Mouse (Mus musculus) midbrain, postnatal 0 days (tissue): ENCODE measurements around the gene Lrrtm3. TPM values are rescaled to one million over a fixed set of nuclear protein-coding genes. Genes with fewer than 3 reads are reported as not detected.

Experiments used
- ATAC-seq: fragments of 200-750 bp; cut with Nextera tagmentation; 2 replicates; pipeline ENCODE4 v1.8.0; 2017; ENCODE audit warnings: moderate number of reproducible peaks, mild to moderate bottlenecking, moderate TSS enrichment, moderate library complexity; ENCODE audit not compliant: low FRiP score
- DNase-seq: peaks from one replicate; pipeline ENCODE4 v3.0.0-alpha.2; 2015; ENCODE audit warnings: low spot score
- H3K27ac ChIP-seq: fragments of 300-500 bp; sonication (generic); 2 replicates; pipeline ENCODE4 v1.5.1; 2014; ENCODE audit warnings: low read depth, mild to moderate bottlenecking, low read length, mixed read lengths
- H3K27me3 ChIP-seq: fragments of 300-500 bp; sonication (generic); 2 replicates; pipeline ENCODE4 v1.6.1; 2014; ENCODE audit warnings: low read length, control low read depth, mixed read lengths; ENCODE audit not compliant: insufficient read depth
- H3K36me3 ChIP-seq: fragments of 300-500 bp; sonication (generic); 2 replicates; pipeline ENCODE4 v1.6.1; 2014; ENCODE audit warnings: low read length, control low read depth, mixed read lengths; ENCODE audit not compliant: insufficient read depth
- H3K4me1 ChIP-seq: fragments of 300-500 bp; sonication (generic); 2 replicates; pipeline ENCODE4 v1.6.1; 2014; ENCODE audit warnings: mild to moderate bottlenecking, control low read depth, antibody characterized with exemption, low read length, mixed read lengths; ENCODE audit not compliant: insufficient read depth
- H3K4me2 ChIP-seq: fragments of 300-500 bp; sonication (generic); 2 replicates; pipeline ENCODE4 v1.6.1; 2014; ENCODE audit warnings: low read depth, mild to moderate bottlenecking, low read length, mixed read lengths; ENCODE audit not compliant: poor library complexity, severe bottlenecking
- H3K4me3 ChIP-seq: fragments of 300-500 bp; sonication (generic); 2 replicates; pipeline ENCODE4 v1.5.1; 2014; ENCODE audit warnings: low read depth, mild to moderate bottlenecking, low read length, moderate library complexity
- H3K9ac ChIP-seq: fragments of 300-500 bp; sonication (generic); replicated peaks from 2 replicates; pipeline ENCODE4 v1.6.1; 2014; ENCODE audit warnings: mild to moderate bottlenecking, low read length, moderate library complexity, mixed read lengths; ENCODE audit not compliant: poor library complexity, severe bottlenecking
- H3K9me3 ChIP-seq: fragments of 300-500 bp; sonication (generic); 2 replicates; pipeline ENCODE4 v1.6.1; 2016; ENCODE audit warnings: low read length, control low read depth
- CTCF ChIP-seq: IDR thresholded peaks from 2 replicates; pipeline ENCODE4 v1.5.1; 2016; ENCODE audit warnings: antibody characterized with exemption, mild to moderate bottlenecking
- WGBS: fragments of 180-500 bp; shearing (Covaris S2); extraction: QIAGEN DNeasy Blood & Tissue Kit; methylation state at CpG from one replicate; pipeline ENCODE4 v1.1.7; 2014; 5-methylcytosine and 5-hydroxymethylcytosine counted together
- polyA plus RNA-seq: library from polyadenylated mRNA; unstranded; fragments of >200 nt; fragmentation: Nextera tagmentation; extraction: Ambion mirVana; gene quantifications from 2 replicates; pipeline ENCODE4 v1.2.1, GENCODE M21; 2015
- total RNA-seq: library from RNA; depleted of rRNA; stranded (reverse); fragments of >200 nt; gene quantifications from 2 replicates; pipeline ENCODE4 v1.2.3, GENCODE M21; 2014

Gene Lrrtm3
- total and polyA plus RNA-seq, 2 experiments from 2014 or later, result 44.3 to 50.9 TPM

DNA sequence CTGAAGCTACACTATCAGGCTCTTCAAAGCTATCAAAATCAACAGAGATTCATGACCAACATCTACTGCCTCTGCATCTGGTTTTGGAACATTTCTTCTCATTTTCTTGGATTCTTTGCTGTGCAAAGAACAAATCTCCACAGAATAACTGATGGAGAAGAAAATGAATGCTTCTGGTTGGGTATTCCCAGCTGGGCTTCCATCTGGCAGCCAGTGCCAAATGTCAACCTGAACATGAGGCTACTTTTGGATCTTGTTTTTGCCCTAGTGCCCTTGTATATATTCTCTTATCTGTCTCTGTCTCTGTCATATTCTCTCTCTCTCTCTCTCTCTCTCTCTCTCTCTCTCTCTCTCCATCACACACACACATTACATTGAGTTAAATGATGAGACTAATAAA, 59.2 kb downstream of the Lrrtm3 start:
- no peak for ATAC-seq
- H3K9ac ChIP-seq, result no peak overlapping the region
- TF ChIP-seq CTCF, result no peak
- H3K36me3 ChIP-seq, result no peaks in the 10 kb centered on the region
- DNase-seq, result no peak
- no peak overlapping the region for H3K4me2 ChIP-seq
- H3K27ac ChIP-seq, result no peak overlapping the region
- H3K27me3 ChIP-seq, result no peaks in the 10 kb centered on the region
- no peaks in the 10 kb centered on the region for H3K9me3 ChIP-seq
- H3K4me3 ChIP-seq, result no peak overlapping the region
- no peaks in the 10 kb centered on the region for H3K4me1 ChIP-seq

DNA sequence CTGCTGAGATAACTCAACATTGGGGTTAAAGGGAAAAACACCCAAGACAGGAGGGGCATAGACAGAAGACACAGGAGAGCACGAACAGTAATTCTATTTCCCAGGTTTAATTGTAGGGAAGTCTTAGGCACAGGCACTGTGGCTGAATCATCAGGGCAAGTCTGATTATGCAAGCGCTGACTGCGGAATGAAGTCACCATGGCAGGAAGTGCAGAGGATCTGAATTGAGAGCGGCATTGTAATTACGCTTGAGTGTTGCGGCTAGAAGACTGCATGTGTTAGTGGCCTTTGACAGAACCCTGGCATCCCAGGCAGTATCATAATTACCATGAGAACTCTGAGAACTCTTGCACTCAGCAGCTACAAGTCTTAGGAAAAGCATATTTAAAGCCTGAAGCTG, 66.7 kb downstream of the Lrrtm3 start:
- no peaks in the 10 kb centered on the region for H3K36me3 ChIP-seq
- no peaks in the 10 kb centered on the region for H3K27me3 ChIP-seq
- DNase-seq, result no peak
- H3K9me3 ChIP-seq, result no peaks in the 10 kb centered on the region
- no peak for TF ChIP-seq CTCF
- no peak overlapping the region for H3K27ac ChIP-seq
- H3K4me1 ChIP-seq, result no peaks in the 10 kb centered on the region
- H3K9ac ChIP-seq, result no peak overlapping the region
- no peak for ATAC-seq
- H3K4me3 ChIP-seq, result no peak overlapping the region
- WGBS, result 70% methylated on average over 6 of the region's 6 CpGs
- no peak overlapping the region for H3K4me2 ChIP-seq

DNA sequence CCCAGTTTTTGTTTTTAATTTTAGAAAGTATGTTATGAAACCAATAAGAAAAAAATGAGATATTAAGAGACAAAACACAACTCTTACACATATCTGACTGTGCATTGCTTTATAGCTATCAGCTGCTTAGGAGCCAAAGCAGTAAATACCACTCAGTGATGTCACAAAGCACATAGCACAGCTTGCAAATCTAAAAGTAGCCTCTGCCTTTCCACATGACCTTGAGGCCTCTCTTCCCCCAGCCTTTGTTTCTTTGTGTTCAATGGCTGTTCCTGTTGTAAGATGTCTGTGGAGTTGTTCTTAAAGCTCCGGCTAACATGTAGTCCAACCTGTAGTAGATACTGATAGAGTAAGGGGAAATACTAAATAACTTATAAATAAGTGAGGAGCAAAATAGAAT, 69.7 kb downstream of the Lrrtm3 start:
- Histone ChIP-seq H3K36me3 (no peaks in the 10 kb centered on the region), H3K27ac (no peak overlapping the region), H3K4me2 (no peak overlapping the region), H3K9ac (no peak overlapping the region), H3K9me3 (no peaks in the 10 kb centered on the region), H3K4me1 (no peaks in the 10 kb centered on the region), H3K4me3 (no peak overlapping the region), H3K27me3 (no peaks in the 10 kb centered on the region)
- DNase-seq (no peak), ATAC-seq (no peak)
- TF ChIP-seq CTCF, result no peak
- WGBS, result 87% methylated on average over 1 of the region's 1 CpGs

DNA sequence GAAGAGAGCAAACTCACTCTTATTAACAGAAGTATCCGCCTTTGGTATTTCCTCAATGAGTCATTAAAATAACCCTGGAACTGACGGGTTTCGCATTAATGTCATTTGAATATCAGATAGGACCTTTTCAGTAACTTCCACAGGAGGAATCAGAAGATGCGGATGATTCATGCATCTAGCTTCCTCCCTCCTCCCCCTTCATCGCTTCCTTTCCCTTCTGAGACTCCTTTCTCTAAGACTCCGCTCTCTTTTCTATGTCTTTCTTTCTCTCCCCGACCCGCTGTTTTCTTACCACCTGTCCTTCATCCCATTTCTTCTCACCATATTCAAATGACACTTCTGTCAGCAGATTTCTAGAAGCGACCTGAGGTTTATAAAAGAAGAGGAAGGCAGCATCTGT, 88.1 kb downstream of the Lrrtm3 start:
- DNase-seq, result no peak
- Histone ChIP-seq H3K9me3 (no peaks in the 10 kb centered on the region), H3K4me1 (no peaks in the 10 kb centered on the region), H3K4me3 (no peak overlapping the region), H3K36me3 (no peaks in the 10 kb centered on the region), H3K4me2 (no peak overlapping the region), H3K27me3 (no peaks in the 10 kb centered on the region), H3K27ac (no peak overlapping the region), H3K9ac (no peak overlapping the region)
- no peak for TF ChIP-seq CTCF
- no peak for ATAC-seq
- 88% methylated on average over 9 of the region's 9 CpGs for WGBS

DNA sequence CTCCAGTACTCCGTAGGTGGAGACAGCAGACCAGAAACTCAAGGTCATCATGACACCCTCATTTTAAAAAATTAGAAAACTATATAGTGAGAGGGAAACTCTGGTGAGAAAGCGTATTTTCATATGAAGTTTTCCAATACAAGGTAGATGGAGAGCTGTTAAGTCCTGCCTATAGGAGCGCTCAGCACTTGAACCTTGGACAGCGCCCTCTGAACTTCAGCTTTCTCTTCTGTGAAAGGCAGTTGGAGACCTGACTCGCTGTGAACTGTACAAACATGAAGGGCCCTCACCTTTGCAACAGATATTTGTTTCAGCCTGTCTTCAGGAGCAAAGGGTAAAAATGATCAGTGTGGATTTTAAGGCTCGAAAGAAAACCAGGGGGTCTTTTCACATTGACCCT, 88.5 kb downstream of the Lrrtm3 start:
- DNase-seq, result no peak
- TF ChIP-seq CTCF, result no peak
- H3K27ac ChIP-seq, result no peak overlapping the region
- H3K4me1 ChIP-seq, result no peaks in the 10 kb centered on the region
- H3K36me3 ChIP-seq, result no peaks in the 10 kb centered on the region
- ATAC-seq, result no peak
- H3K9ac ChIP-seq, result no peak overlapping the region
- 81% methylated on average over 6 of the region's 6 CpGs for WGBS
- no peaks in the 10 kb centered on the region for H3K9me3 ChIP-seq
- H3K4me2 ChIP-seq, result no peak overlapping the region
- no peaks in the 10 kb centered on the region for H3K27me3 ChIP-seq
- no peak overlapping the region for H3K4me3 ChIP-seq

DNA sequence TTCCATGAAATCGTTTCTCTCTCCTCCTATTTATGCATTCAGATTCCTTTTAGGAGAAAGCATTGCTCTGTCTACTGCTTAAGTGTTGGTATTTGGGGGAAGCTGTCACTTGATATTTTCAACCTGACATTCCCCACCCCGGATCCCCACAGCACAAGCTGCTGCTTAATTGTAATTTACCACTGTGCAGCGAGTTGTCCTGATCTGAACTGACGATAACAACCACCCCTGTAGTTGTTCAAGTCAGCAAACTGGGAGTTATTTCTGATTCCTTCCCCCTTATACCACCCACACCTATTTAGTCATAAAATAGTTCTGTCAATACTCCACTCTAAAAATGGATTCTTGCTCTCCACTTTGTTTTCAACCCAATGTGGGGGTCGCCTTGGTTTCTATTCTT, 95.8 kb downstream of the Lrrtm3 start:
- WGBS, result 90% methylated on average over 5 of the region's 5 CpGs
- H3K36me3 ChIP-seq, result no peaks in the 10 kb centered on the region
- TF ChIP-seq CTCF, result no peak
- no peak for ATAC-seq
- no peaks in the 10 kb centered on the region for H3K27me3 ChIP-seq
- DNase-seq, result no peak
- H3K9me3 ChIP-seq, result no peaks in the 10 kb centered on the region
- H3K9ac ChIP-seq, result no peak overlapping the region
- no peak overlapping the region for H3K4me3 ChIP-seq
- H3K4me1 ChIP-seq, result no peaks in the 10 kb centered on the region
- no peak overlapping the region for H3K27ac ChIP-seq
- no peak overlapping the region for H3K4me2 ChIP-seq

DNA sequence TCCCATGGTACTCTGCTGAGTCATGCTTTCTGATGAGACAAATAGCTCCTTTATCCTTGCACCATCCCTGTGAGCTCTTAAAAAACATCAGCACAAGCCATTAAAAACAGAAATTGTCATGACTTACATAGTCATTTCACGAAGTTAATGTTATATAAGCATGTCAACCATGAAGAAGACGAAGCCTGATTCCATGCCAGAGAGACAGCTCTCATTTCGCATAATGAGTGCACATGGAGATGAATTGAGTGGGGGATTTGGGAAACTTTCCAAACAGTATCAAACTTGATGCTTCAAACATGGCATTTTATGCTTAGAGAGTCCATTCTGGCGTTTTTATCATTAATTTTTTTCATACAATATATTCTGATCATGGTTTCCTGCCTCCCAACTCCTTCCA, 104.5 kb downstream of the Lrrtm3 start:
- no peak for DNase-seq
- Histone ChIP-seq H3K27ac (no peak overlapping the region), H3K4me1 (no peaks in the 10 kb centered on the region), H3K27me3 (no peaks in the 10 kb centered on the region), H3K36me3 (no peaks in the 10 kb centered on the region), H3K9ac (no peak overlapping the region), H3K4me3 (no peak overlapping the region), H3K4me2 (no peak overlapping the region), H3K9me3 (no peaks in the 10 kb centered on the region)
- no peak for ATAC-seq
- 77% methylated on average over 4 of the region's 4 CpGs for WGBS
- no peak for TF ChIP-seq CTCF
